Mouse (Mus musculus): ENCODE results near the gene Sec13. TPM values are rescaled to one million over a fixed set of nuclear protein-coding genes. Genes with fewer than 3 reads are reported as not detected.
A peak's percentile ranks its signal among the peaks of the same experiment; 100 is the strongest.

Gene Sec13
- polyA plus RNA-seq, 1 experiment from 2014 or later, result 192 TPM

DNA sequence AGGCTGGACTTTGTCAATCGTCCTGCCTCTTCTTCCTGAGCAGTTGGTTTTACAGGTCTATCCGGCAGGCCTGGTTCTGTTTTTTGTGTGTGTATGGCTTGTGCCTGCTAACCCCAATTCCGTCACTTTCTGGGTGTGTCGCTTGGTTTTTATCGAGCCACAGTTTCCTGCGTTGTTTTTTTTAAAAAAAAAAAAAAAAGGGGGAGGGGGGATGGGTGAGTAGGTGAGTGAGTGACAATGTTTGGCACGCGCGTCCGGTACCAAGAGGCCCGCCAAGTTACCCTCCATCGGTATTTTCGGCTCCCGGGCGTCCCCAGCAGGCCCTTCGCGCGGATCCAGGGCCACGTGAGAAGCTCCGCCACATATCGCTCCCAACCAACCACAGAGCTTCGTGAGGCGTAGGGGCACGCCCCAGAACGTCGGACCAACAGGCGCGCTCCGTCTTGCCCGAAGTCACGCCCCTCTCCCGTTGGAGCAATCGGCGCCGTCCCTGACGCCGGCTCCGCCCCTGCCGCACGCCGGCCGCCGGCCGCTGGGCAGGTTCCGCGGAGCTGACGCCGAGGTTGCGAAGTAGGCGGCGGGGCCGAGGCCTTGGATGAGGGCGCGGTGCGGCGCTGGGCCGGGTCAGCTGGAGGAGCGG, 43.8 kb downstream of the Sec13 start, which contains the start of gene Tatdn2:
Gene Tatdn2, plus strand, starts transcription at position 469 of the 640 bp plus-strand sequence.
- WGBS, result under 1% methylated on average over 57 of the region's 58 CpGs
- peak; percentile 99 for ATAC-seq (replicated peaks)
- H3K9ac ChIP-seq, result peak within 1 kb of the TSS; percentile 78
- H3K4me3 ChIP-seq, result peak within 1 kb of the TSS; percentile 68
- H3K27ac ChIP-seq, result peak within 1 kb of the TSS; percentile 87
- H3K4me2 ChIP-seq, result peak within 1 kb of the TSS; percentile 99
- H3K4me1 ChIP-seq, result peaks cover 29% of the 10 kb centered on the region
- no peaks in the 10 kb centered on the region for H3K9me3 ChIP-seq
- H3K36me3 ChIP-seq (replicated peaks), result 0 out of 2 replicates have a peak, but pooled peaks cover 7% of the 10 kb centered on the region
- no peaks in the 10 kb centered on the region for H3K27me3 ChIP-seq (replicated peaks)

GRCm38 (mm10) chr6:113695766-113696355, 44.7 kb downstream of the Sec13 start:
- H3K36me3 ChIP-seq (replicated peaks), result 0 out of 2 replicates have a peak, but pooled peaks cover 7% of the 10 kb centered on the region
- H3K9me3 ChIP-seq, result no peaks in the 10 kb centered on the region
- H3K9ac ChIP-seq, result no peak overlapping the region
- H3K27me3 ChIP-seq (replicated peaks), result no peaks in the 10 kb centered on the region
- ATAC-seq (replicated peaks), result no peak
- peak overlapping the region; percentile 87 for H3K27ac ChIP-seq
- peak overlapping the region; percentile 68 for H3K4me3 ChIP-seq
- peak overlapping the region; percentile 99 for H3K4me2 ChIP-seq
- H3K4me1 ChIP-seq, result peaks cover 29% of the 10 kb centered on the region
- WGBS, result 72% methylated on average over 4 of the region's 4 CpGs

GRCm38 (mm10) chr6:113695203-113695602, 45.3 kb downstream of the Sec13 start:
- ATAC-seq (replicated peaks), result no peak
- H3K9me3 ChIP-seq, result no peaks in the 10 kb centered on the region
- no peak overlapping the region for H3K27ac ChIP-seq
- peaks cover 31% of the 10 kb centered on the region for H3K4me1 ChIP-seq
- H3K9ac ChIP-seq, result no peak overlapping the region
- WGBS, result 76% methylated on average over 1 of the region's 1 CpGs
- H3K36me3 ChIP-seq (replicated peaks), result 0 out of 2 replicates have a peak, but pooled peaks cover 6% of the 10 kb centered on the region
- H3K4me2 ChIP-seq, result no peak overlapping the region
- H3K27me3 ChIP-seq (replicated peaks), result no peaks in the 10 kb centered on the region
- H3K4me3 ChIP-seq, result no peak overlapping the region

GRCm38 (mm10) chr6:113693377-113693776, 47.2 kb downstream of the Sec13 start:
- Histone ChIP-seq H3K4me3 (no peak overlapping the region), H3K27ac (no peak overlapping the region), H3K36me3 (replicated peaks) (no peaks in the 10 kb centered on the region), H3K9ac (no peak overlapping the region), H3K4me2 (no peak overlapping the region), H3K9me3 (no peaks in the 10 kb centered on the region), H3K27me3 (replicated peaks) (no peaks in the 10 kb centered on the region), H3K4me1 (peaks cover 24% of the 10 kb centered on the region)
- no peak for ATAC-seq (replicated peaks)
- WGBS, result 99% methylated on average over 5 of the region's 5 CpGs

GRCm38 (mm10) chr6:113692661-113693133, 47.8 kb downstream of the Sec13 start:
- Histone ChIP-seq H3K4me2 (no peak overlapping the region), H3K9me3 (no peaks in the 10 kb centered on the region), H3K27ac (no peak overlapping the region), H3K4me1 (peaks cover 17% of the 10 kb centered on the region), H3K9ac (no peak overlapping the region), H3K4me3 (no peak overlapping the region), H3K36me3 (replicated peaks) (no peaks in the 10 kb centered on the region), H3K27me3 (replicated peaks) (no peaks in the 10 kb centered on the region)
- 82% methylated on average over 5 of the region's 5 CpGs for WGBS
- no peak for ATAC-seq (replicated peaks)

DNA sequence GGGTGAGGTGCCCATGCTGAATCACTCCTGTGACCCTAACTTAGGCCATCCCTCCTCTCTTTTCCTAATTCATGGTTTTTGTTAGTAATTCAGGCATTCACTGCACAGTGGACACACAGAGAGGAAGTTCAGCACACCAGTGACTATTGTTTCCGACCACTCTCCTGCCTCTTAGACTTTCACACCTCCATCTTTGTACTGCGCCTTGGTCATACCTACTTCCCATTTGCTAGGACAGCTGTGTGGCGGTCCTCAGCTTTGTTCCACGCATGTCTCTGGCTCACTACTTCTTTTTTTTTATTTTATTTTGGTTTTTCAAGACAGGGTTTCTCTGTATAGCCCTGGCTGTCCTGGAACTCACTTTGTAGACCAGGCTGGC, 49.5 kb downstream of the Sec13 start:
- H3K4me2 ChIP-seq, result no peak overlapping the region
- H3K27me3 ChIP-seq (replicated peaks), result no peaks in the 10 kb centered on the region
- H3K9me3 ChIP-seq, result no peaks in the 10 kb centered on the region
- H3K27ac ChIP-seq, result no peak overlapping the region
- WGBS, result 83% methylated on average over 4 of the region's 4 CpGs
- H3K4me1 ChIP-seq, result peaks cover 12% of the 10 kb centered on the region
- H3K36me3 ChIP-seq (replicated peaks), result no peaks in the 10 kb centered on the region
- H3K9ac ChIP-seq, result no peak overlapping the region
- no peak for ATAC-seq (replicated peaks)
- no peak overlapping the region for H3K4me3 ChIP-seq

DNA sequence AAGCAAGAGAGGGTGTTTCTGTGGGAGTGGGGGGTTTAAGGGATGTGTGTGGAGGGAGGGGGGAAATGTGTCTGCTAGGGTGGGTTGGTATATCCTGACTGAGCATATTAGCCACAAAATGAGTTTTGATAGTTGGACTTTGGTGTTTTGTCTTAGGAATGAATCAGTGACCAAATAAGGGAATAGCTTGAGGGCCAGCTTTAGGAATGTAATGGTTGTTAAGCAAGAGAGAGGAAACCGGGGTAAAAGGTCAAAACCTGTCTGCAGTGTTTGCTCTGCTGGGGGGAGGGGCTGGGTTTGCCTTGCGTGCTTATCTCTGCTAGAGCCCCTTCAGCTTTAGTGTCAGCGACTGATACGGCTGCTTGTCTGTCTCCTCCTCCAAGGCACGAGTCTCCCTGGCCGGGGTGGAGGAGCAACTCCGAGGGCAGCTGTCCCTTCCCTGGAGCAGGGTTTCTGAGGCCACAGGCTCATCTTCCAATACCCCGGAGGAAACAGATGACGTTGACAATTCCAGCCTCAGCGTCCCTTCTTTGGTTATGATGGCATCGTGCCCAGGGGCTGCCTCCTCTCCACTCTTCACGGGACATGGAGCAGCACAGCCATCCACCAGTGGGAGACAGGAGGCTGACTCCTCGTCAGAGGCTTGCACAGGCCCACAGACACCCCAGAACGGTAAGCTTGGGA, 50.0 kb downstream of the Sec13 start:
- Histone ChIP-seq H3K4me2 (no peak overlapping the region; the same call in 1 of the 2 replicates), H3K27ac (no peak overlapping the region), H3K27me3 (replicated peaks) (no peaks in the 10 kb centered on the region), H3K9ac (no peak overlapping the region), H3K36me3 (replicated peaks) (no peaks in the 10 kb centered on the region), H3K4me3 (no peak overlapping the region), H3K4me1 (peaks cover 9% of the 10 kb centered on the region), H3K9me3 (no peaks in the 10 kb centered on the region)
- WGBS, result 14% methylated on average over 14 of the region's 14 CpGs
- no peak for ATAC-seq (replicated peaks)

GRCm38 (mm10) chr6:113690008-113690399, 50.5 kb downstream of the Sec13 start:
- H3K9ac ChIP-seq, result no peak overlapping the region
- no peak overlapping the region for H3K27ac ChIP-seq
- no peaks in the 10 kb centered on the region for H3K9me3 ChIP-seq
- no peak overlapping the region for H3K4me3 ChIP-seq
- H3K4me1 ChIP-seq, result peaks cover 9% of the 10 kb centered on the region
- no peaks in the 10 kb centered on the region for H3K36me3 ChIP-seq (replicated peaks)
- no peak for ATAC-seq (replicated peaks)
- no peaks in the 10 kb centered on the region for H3K27me3 ChIP-seq (replicated peaks)
- no peak overlapping the region for H3K4me2 ChIP-seq
- WGBS, result 34% methylated on average over 7 of the region's 7 CpGs

GRCm38 (mm10) chr6:113686551-113687125, 53.9 kb downstream of the Sec13 start:
- Histone ChIP-seq H3K9ac (no peak overlapping the region), H3K4me2 (no peak overlapping the region), H3K4me1 (peaks cover 9% of the 10 kb centered on the region), H3K36me3 (replicated peaks) (no peaks in the 10 kb centered on the region), H3K4me3 (no peak overlapping the region), H3K27me3 (replicated peaks) (no peaks in the 10 kb centered on the region), H3K27ac (no peak overlapping the region), H3K9me3 (no peaks in the 10 kb centered on the region)
- no peak for ATAC-seq (replicated peaks)
- 37% methylated on average over 8 of the region's 8 CpGs for whole genome bisulfite sequencing

DNA sequence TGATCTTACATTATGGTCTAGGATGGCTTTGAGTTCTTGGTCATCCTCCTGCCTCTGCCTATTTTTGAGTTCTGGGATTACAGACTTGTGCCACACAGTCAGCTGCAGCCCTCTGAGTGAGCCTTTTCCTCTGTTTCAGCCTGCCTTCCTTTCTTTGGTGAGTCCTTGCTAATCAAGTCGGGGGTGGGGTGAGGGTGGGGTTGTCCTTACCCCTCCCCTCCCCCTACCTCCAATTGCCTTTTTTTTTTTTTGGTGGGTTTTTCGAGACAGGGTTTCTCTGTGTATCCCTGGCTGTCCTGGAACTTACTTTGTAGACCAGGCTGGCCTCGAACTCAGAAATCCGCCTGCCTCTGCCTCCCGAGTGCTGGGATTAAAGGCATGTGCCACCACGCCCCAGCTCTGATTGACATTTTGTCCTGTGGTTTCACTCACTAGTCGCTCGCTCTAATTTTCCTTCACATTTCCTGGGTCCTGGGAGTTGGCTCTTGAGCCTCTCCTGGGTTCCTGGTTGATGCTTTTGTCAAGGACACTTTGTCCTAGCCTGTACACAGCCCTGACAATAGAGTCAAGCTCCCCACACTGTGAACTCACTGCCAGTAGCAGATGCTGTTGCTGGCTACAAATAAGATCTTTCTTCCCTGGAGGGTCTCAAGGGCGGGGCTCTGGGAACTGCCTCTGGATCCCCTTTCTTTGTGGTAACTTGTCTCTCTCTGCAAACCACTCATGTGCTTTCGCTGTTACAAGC, 57.3 kb downstream of the Sec13 start:
- H3K4me2 ChIP-seq, result no peak overlapping the region
- WGBS, result 88% methylated on average over 10 of the region's 10 CpGs
- H3K27me3 ChIP-seq (replicated peaks), result no peaks in the 10 kb centered on the region
- no peak for ATAC-seq (replicated peaks)
- no peaks in the 10 kb centered on the region for H3K36me3 ChIP-seq (replicated peaks)
- H3K4me3 ChIP-seq, result no peak overlapping the region
- H3K9ac ChIP-seq, result no peak overlapping the region
- H3K4me1 ChIP-seq, result no peaks in the 10 kb centered on the region
- H3K9me3 ChIP-seq, result no peaks in the 10 kb centered on the region
- H3K27ac ChIP-seq, result no peak overlapping the region

GRCm38 (mm10) chr6:113681271-113681670, 59.3 kb downstream of the Sec13 start:
- no peak overlapping the region for H3K27ac ChIP-seq
- H3K27me3 ChIP-seq (replicated peaks), result no peaks in the 10 kb centered on the region
- no peak overlapping the region for H3K9ac ChIP-seq
- no peak for ATAC-seq (replicated peaks)
- H3K4me2 ChIP-seq, result no peak overlapping the region
- H3K4me3 ChIP-seq, result no peak overlapping the region
- H3K4me1 ChIP-seq, result no peaks in the 10 kb centered on the region
- H3K36me3 ChIP-seq (replicated peaks), result no peaks in the 10 kb centered on the region
- H3K9me3 ChIP-seq, result no peaks in the 10 kb centered on the region
- WGBS, result 16% methylated on average over 4 of the region's 4 CpGs
